Mouse (Mus musculus) lung, postnatal 14 days (tissue): ENCODE measurements around the gene Mei4.

Experiments
- DNase-seq: peaks from one replicate; pipeline ENCODE4 v3.0.0; 2021

The Mei4 gene

GRCm38 (mm10) chr9:81863181-81863887 is at the start of gene Mei4:
Gene Mei4, plus strand, starts transcription at chr9:81863670.
- DNase-seq = peak; percentile 51

- no peak for DNase-seq
These were observed 43.6 kb upstream of the Mei4 start for GRCm38 (mm10) chr9:81819715-81820373.

GRCm38 (mm10) chr9:81827560-81827959 is 35.9 kb upstream of the Mei4 start:
- DNase-seq = no peak

GRCm38 (mm10) chr9:81834056-81834455 is 29.4 kb upstream of the Mei4 start:
- DNase-seq = no peak

DNA sequence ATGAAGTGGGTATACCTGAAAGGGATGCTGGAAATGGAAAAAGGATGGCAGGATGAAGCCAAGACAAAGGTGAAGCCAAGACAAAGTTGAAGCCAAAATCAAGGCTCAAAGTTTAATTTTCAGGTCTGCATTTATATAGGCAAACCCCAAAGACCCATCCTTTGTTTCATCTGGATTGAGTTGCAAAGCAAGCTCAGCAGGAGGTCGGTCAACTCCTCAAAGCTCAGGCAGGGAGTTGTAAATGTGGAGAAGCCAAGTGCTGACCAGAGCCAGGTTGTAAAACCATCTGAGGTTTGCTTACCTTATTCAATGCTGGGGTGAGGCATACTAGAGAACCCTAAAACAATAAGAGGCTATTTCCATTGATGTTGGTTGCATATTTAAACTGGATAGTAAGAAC is 4.6 kb upstream of the Mei4 start:
- no peak for DNase-seq

GRCm38 (mm10) chr9:81863888-81864234 is 391 bp downstream of the Mei4 start:
- DNase-seq = peak; percentile 0

- no peak for DNase-seq
These were observed 2.6 kb downstream of the Mei4 start for GRCm38 (mm10) chr9:81866032-81866431.

- DNase-seq = no peak
These were observed 58.0 kb downstream of the Mei4 start for GRCm38 (mm10) chr9:81921456-81921855.

- no peak for DNase-seq
These were observed 61.3 kb downstream of the Mei4 start for GRCm38 (mm10) chr9:81924744-81925143.

GRCm38 (mm10) chr9:81940533-81940932 is 77.1 kb downstream of the Mei4 start:
- no peak for DNase-seq

DNA sequence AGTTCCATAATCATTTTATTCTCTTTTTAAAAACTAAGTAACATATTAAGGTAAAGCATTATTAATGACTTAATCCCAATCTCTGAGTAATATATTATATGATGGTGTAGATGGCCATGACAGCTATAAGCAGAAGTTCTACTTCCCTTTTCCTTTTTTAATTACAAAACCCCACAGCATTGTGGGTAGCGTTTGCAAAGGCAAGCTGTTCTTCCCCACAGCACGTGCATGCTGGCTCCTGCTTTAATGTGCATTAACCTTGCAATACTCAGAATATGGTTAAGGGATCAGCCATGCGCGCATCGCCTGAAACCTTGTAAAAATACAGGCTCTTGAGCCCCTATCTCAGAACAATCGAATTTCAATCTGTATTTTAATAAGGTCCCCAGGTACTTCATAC is 82.2 kb downstream of the Mei4 start:
- no peak for DNase-seq

DNA sequence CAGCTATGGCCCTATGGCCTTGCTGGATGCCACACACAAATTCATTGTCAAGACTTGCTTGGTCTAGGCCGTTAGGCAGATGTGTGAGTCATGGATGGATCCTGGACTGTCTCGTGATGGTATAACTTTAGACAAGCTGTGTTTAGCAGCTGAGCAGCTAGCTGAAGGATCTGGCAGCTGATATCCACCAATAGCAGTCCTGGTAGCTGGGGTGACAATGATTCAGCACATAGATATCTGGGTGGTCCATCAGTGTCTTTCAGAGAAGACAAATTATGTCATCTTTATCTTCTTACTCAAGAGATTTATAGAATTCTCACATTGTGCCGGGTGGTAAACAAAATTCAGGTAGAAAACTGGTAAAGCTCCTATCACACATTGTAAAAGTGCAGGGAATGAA is 93.4 kb downstream of the Mei4 start:
- no peak for DNase-seq

DNA sequence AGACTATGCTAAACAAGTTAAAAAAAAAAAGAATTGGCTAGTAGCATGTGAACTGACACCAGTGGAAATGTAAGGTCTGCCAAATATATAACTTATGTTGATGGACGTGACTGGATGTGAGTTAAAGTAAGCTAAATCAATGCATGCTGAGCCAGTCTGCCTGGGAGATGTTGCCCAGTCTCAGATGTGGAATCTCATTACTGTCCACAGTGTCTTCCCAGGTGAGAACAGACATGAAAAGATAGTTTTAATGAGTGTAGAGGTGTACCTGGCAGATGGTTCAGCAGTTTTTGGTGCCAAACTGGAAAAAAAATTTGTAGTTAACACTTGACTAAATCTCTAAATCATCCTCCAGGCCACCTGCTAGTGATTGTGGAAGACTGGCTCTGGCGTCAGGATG is 94.4 kb downstream of the Mei4 start:
- no peak for DNase-seq

DNA sequence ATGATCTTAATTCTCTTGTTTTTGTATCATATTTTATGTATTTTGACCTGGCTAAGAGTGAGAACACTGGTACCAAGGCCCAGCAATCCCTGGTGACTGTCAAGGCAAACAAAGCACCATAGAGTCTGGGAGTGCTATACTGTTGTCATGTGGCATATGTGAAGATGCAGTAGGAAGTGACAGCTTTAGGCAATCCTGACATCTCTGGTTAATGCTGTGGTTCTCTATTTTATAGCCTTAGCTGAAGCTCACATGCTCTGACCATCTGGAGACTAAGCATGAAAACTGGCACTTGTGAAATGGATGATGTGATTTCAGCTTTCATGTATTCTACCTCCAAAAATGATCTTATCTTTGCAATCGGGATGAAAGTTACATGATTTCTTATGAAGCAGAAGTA is 103.3 kb downstream of the Mei4 start:
- DNase-seq = no peak

DNA sequence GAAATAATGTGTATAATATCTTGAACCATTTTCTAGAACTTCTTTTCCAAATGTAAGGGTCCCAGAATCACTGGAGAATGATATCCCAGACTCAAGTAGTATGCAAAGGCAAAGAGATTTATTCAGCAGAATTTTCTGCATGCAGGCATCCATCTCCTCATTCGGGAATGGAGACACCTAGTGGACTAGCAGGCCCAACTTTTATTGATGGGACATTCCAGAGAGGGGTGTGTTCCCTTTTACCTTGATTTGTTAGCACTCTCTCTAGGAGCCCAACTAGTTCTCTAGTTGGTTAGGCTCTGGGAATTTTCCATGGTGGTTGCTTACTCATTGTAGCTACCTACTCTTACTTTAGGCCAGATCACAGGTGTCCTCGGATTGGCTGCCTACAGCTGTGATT is 105.5 kb downstream of the Mei4 start:
- no peak for DNase-seq

DNA sequence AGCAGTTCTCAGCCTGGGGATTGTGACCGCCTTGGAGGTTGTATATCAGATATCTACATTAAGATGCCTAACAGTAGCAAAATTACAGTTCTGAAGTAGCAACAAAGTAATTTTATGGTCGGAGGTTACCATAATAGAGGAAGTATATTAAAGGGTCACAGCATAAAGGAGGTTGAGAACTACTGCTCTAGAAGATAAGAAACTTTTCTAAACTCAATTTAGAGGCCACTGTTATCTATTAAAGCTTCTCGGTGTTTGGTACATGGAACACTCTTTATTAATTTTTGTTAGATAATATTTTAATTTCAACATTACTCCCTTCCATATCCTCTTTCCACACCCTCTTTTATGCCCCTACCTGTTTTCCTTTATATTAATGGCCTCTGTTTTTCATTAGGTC is 119.0 kb downstream of the Mei4 start:
- DNase-seq = no peak

- no peak for DNase-seq
These were observed 149.5 kb downstream of the Mei4 start for GRCm38 (mm10) chr9:82012991-82013390.

- no peak for DNase-seq
These were observed 179.1 kb downstream of the Mei4 start for GRCm38 (mm10) chr9:82042515-82043056.

- DNase-seq = no peak
These were observed 181.0 kb downstream of the Mei4 start for GRCm38 (mm10) chr9:82044517-82044916.

DNA sequence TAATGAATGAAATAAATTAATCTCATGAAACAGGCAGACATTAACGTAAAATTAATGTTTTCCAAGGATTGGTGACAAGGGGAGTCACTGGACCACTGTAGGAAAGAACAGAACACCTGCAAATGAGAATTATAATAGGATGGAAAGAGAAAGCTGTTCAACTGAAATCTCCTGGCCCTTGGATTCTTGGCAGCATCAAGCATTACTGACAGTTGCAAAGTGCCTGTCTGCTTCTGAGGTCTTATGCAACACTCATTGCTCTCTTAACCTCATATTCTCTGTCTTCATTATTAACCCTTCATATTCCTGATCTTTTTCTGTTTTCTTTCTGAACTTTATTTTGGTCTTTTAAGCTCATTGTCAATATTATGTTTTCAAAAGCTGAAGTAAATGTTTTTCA is 210.4 kb downstream of the Mei4 start:
- DNase-seq = no peak

DNA sequence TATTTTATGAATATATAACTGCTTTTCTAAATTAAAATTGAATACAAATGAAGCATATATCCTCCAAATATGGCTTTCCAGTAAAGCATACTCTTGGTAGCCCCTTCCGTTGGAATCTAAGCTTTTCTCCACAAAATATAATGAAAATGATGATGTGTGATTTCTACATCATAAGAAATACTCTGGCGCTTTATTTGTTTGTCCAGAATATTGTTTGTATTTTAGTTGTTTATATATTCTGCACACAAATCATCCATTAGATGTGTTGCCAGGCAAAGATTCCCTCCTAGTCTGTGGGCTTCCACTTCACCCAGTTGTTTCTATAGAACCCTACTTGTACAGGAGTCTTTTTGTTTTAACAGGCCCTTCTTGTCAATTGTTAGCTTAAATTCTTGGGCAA is 211.8 kb downstream of the Mei4 start:
- no peak for DNase-seq

DNA sequence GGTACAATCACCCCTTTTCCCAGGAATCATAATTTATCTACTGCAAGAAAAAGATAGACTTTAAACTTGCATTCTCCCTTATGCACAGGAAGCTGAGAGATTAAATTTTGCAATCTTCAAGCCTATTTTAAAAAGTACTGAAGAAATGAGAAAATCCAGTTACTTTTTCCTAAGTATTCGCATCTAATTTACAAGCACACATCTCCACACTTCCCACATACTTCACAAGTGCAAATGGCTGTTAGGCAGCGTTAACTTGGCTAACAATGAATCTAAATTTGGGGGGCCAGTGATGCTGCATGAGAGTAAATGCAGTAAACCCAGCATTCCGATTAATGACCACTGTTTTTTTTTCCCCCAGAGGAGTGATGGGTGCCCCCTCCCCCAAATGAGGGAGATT is 232.9 kb downstream of the Mei4 start:
- DNase-seq = no peak

DNA sequence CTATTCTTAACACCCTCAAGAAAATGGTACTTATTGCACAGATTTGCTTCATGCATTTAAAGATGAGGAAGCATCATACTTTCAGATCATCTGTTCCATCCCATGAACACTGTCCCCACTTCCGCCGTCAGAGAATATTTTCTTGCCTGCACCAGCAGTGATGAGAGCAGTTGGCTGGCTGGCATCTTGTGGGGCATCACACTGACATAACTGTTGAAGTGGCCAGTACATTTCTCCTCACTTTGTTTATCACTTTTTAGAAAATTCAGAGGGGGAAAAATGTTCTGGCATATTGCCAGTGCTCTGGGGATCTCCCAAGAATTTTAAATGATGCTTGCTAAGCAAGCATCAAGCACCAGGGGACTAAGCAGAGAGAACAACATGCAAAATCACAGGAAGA is 251.4 kb downstream of the Mei4 start:
- DNase-seq = no peak

DNA sequence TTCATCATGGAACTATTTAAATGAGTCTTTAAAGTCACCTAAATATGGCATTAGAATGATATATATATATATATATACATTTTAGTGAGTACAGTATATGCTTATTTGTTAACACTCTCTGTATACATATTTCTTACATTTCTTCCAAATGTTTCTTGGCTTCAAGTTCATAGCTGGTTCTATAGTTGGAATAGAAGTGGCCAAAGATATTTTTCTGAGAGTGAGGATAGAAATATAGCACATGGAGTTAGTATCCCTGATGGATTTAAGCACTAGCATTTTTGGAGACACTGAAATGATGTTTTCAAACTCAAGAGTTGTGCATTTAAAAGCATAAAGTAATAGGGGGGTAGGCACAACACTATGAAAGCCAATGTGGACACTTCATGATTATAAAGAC is 272.6 kb downstream of the Mei4 start:
- no peak for DNase-seq

GRCm38 (mm10) chr9:82160143-82160542 is 296.7 kb downstream of the Mei4 start:
- no peak for DNase-seq
